In genomic region chr1:98479243-98479642, GRCm38 (mm10) we compare ENCODE assay signal across 22 mouse cellular contexts. TPM values are rescaled to one million over a fixed set of nuclear protein-coding genes. Genes with fewer than 3 reads are reported as not detected.
A peak's percentile ranks its signal among the peaks of the same experiment; 100 is the strongest.
DNase-seq lines count a peak whose midpoint lies in the region; ATAC-seq lines count a peak whose summit lies in the region.
"Had no signal": no experiment of that assay in that cellular context is flagged by ENCODE, and none has a peak within 500 bp of the region (broad histone marks: within the 10 kb centered on the region; RNA-seq: fewer than 3 reads in every experiment).

No protein-coding gene starts in this region.

- no peak for DNase-seq in adrenal gland, postnatal 4 days (ENCODE audit: low spot score in 2 of 2)
- DNase-seq: adrenal gland, adult 2 months; adrenal gland, adult 8-10 months; adrenal gland, postnatal 10 days; adrenal gland, postnatal 14 days; adrenal gland, postnatal 25 days; adrenal gland, postnatal 36 days; B cell, adult 2 months; cerebellum, adult 11 months; cerebellum, adult 11-12 months; cerebellum, adult 18-20 months; cerebellum, adult 2 months; cerebellum, adult 8-10 months had no signal

- peak; percentile 83 to 95 for ATAC-seq in hematopoietic stem cell, adult 5-6 weeks (replicated peaks in 1 of 2; ENCODE audit: insufficient read depth in 1 of 2, low FRiP score in 2 of 2, low TSS enrichment in 1 of 2, low read depth in 1 of 2, poor library complexity in 2 of 2, severe bottlenecking in 2 of 2)
- ATAC-seq: activated CD4-positive, CD25-positive, alpha-beta regulatory T cell, adult 4 months; CD4-positive, CD25-positive, alpha-beta regulatory T cell, adult 4 months; Patski had no signal

RNA-seq across cellular contexts. Expression of gene Slco6d1, which starts 58.3 kb away (rescaled TPM):
- not detected in 2 replicates for total RNA-seq in hematopoietic stem cell, adult 5-6 weeks (2017)
- not detected for total RNA-seq in adrenal gland, postnatal 4 days (2021)
- total RNA-seq: adrenal gland, adult 18-20 months; adrenal gland, adult 2 months; adrenal gland, adult 8-10 months; adrenal gland, postnatal 10 days; adrenal gland, postnatal 14 days; adrenal gland, postnatal 25 days; adrenal gland, postnatal 36 days; CH12.LX; ES-E14; G1E; MEL had no signal
